Mouse (Mus musculus) forebrain, embryonic 16.5 days (tissue): ENCODE measurements around the gene Kcnh7. TPM values are rescaled to one million over a fixed set of nuclear protein-coding genes. Genes with fewer than 3 reads are reported as not detected.

Experiments used
- ATAC-seq: fragments of 200-750 bp; cut with Nextera tagmentation; 2 replicates; pipeline ENCODE4 v1.8.0; 2017; ENCODE audit warnings: mild to moderate bottlenecking, moderate library complexity
- H3K27ac ChIP-seq: fragments of 300-500 bp; sonication (generic); 2 replicates; pipeline ENCODE4 v1.5.1; 2014; ENCODE audit warnings: low read length, control low read depth
- H3K27me3 ChIP-seq: fragments of 300-500 bp; sonication (generic); replicated peaks from 2 replicates; pipeline ENCODE4 v1.6.1; 2014; ENCODE audit warnings: low read length; ENCODE audit not compliant: control insufficient read depth, insufficient read depth
- H3K36me3 ChIP-seq: fragments of 300-500 bp; sonication (generic); 2 replicates; pipeline ENCODE4 v1.6.1; 2014; ENCODE audit not compliant: control insufficient read depth, insufficient read depth
- H3K4me1 ChIP-seq: fragments of 300-500 bp; sonication (generic); replicated peaks from 2 replicates; pipeline ENCODE4 v1.6.1; 2014; ENCODE audit warnings: low read length; ENCODE audit not compliant: control insufficient read depth, insufficient read depth
- H3K4me2 ChIP-seq: fragments of 300-500 bp; sonication (generic); 2 replicates; pipeline ENCODE4 v1.6.1; 2014; ENCODE audit warnings: mild to moderate bottlenecking, low read length, control low read depth
- H3K4me3 ChIP-seq: fragments of 300-500 bp; sonication (generic); replicated peaks from 2 replicates; pipeline ENCODE4 v1.5.1; 2014; ENCODE audit warnings: mild to moderate bottlenecking, low read length, control low read depth
- H3K9ac ChIP-seq: fragments of 300-500 bp; sonication (generic); replicated peaks from 2 replicates; pipeline ENCODE4 v1.6.1; 2014; ENCODE audit warnings: low read depth, low read length, control low read depth
- H3K9me3 ChIP-seq: fragments of 300-500 bp; sonication (generic); 2 replicates; pipeline ENCODE4 v1.6.1; 2016; ENCODE audit warnings: low read length; ENCODE audit not compliant: control insufficient read depth
- WGBS: fragments of 180-500 bp; shearing (Covaris S2); extraction: QIAGEN DNeasy Blood & Tissue Kit; methylation state at CpG from one replicate; pipeline ENCODE4 v1.1.7; 2014; 5-methylcytosine and 5-hydroxymethylcytosine counted together
- polyA plus RNA-seq: library from polyadenylated mRNA; unstranded; fragments of >200 nt; fragmentation: Nextera tagmentation; extraction: Ambion mirVana; gene quantifications from 2 replicates; pipeline ENCODE4 v1.2.1, GENCODE M21; 2015

The Kcnh7 gene
- 9.7 and 14.1 TPM in 2 replicates for polyA plus RNA-seq

GRCm38 (mm10) chr2:63183563-63184545 is at the start of gene Kcnh7:
Kcnh7 (minus strand) TSS chr2:63184287.
- Histone ChIP-seq H3K27ac (peak within 1 kb of the TSS; percentile 86), H3K4me2 (peak within 1 kb of the TSS; percentile 63), H3K4me1 (peaks cover 9% of the 10 kb centered on the region; the same call in 1 of the 2 replicates), H3K9me3 (no peaks in the 10 kb centered on the region), H3K9ac (peak within 1 kb of the TSS; percentile 88), H3K27me3 (no peaks in the 10 kb centered on the region), H3K36me3 (no peaks in the 10 kb centered on the region), H3K4me3 (peak within 1 kb of the TSS; percentile 78)
- ATAC-seq = peak; percentile 83
- under 1% methylated on average over 48 of the region's 49 CpGs for WGBS

- Histone ChIP-seq H3K4me3 (no peak overlapping the region), H3K36me3 (no peaks in the 10 kb centered on the region), H3K27ac (no peak overlapping the region), H3K4me1 (no peaks in the 10 kb centered on the region; the same call in 1 of the 2 replicates), H3K9me3 (no peaks in the 10 kb centered on the region), H3K27me3 (no peaks in the 10 kb centered on the region), H3K4me2 (no peak overlapping the region), H3K9ac (no peak overlapping the region)
- WGBS = 22% methylated on average over 3 of the region's 3 CpGs
- peak; percentile 93 for ATAC-seq
Measured at GRCm38 (mm10) chr2:63207435-63207834, 23.3 kb upstream of the Kcnh7 start.

- H3K36me3 ChIP-seq = no peaks in the 10 kb centered on the region
- H3K27ac ChIP-seq = no peak overlapping the region
- H3K9me3 ChIP-seq = no peaks in the 10 kb centered on the region
- no peaks in the 10 kb centered on the region for H3K27me3 ChIP-seq
- no peak overlapping the region for H3K4me2 ChIP-seq
- H3K4me1 ChIP-seq = peaks cover 9% of the 10 kb centered on the region; the same call in 1 of the 2 replicates
- no peak overlapping the region for H3K4me3 ChIP-seq
- no peak for ATAC-seq
- WGBS = 7% methylated on average over 2 of the region's 2 CpGs
- H3K9ac ChIP-seq = no peak overlapping the region
Measured at GRCm38 (mm10) chr2:63186014-63186413, 1.9 kb upstream of the Kcnh7 start.

GRCm38 (mm10) chr2:63184551-63185430 is 704 bp upstream of the Kcnh7 start:
- ATAC-seq = peak; percentile 86
- peak overlapping the region; percentile 78 for H3K4me3 ChIP-seq
- WGBS = 1% methylated on average over 15 of the region's 15 CpGs
- no peaks in the 10 kb centered on the region for H3K9me3 ChIP-seq
- peak overlapping the region; percentile 88 for H3K9ac ChIP-seq
- H3K36me3 ChIP-seq = no peaks in the 10 kb centered on the region
- H3K27ac ChIP-seq = peak overlapping the region; percentile 86
- H3K4me1 ChIP-seq = peaks cover 9% of the 10 kb centered on the region; the same call in 1 of the 2 replicates
- H3K4me2 ChIP-seq = peak overlapping the region; percentile 63
- H3K27me3 ChIP-seq = no peaks in the 10 kb centered on the region

GRCm38 (mm10) chr2:63153701-63154100 is 30.4 kb downstream of the Kcnh7 start:
- H3K4me3 ChIP-seq = no peak overlapping the region
- no peaks in the 10 kb centered on the region for H3K36me3 ChIP-seq
- H3K27ac ChIP-seq = no peak overlapping the region
- no peak for ATAC-seq
- H3K9ac ChIP-seq = no peak overlapping the region
- no peaks in the 10 kb centered on the region for H3K4me1 ChIP-seq
- H3K27me3 ChIP-seq = no peaks in the 10 kb centered on the region
- no peaks in the 10 kb centered on the region for H3K9me3 ChIP-seq
- no peak overlapping the region for H3K4me2 ChIP-seq

- WGBS = 75% methylated on average over 2 of the region's 2 CpGs
- no peak overlapping the region for H3K4me2 ChIP-seq
- H3K27me3 ChIP-seq = no peaks in the 10 kb centered on the region
- H3K27ac ChIP-seq = no peak overlapping the region
- no peak for ATAC-seq
- H3K4me3 ChIP-seq = no peak overlapping the region
- H3K36me3 ChIP-seq = no peaks in the 10 kb centered on the region
- H3K9me3 ChIP-seq = no peaks in the 10 kb centered on the region
- peaks cover 5% of the 10 kb centered on the region; the same call in 1 of the 2 replicates for H3K4me1 ChIP-seq
- no peak overlapping the region for H3K9ac ChIP-seq
Measured at GRCm38 (mm10) chr2:63127762-63128516, 56.1 kb downstream of the Kcnh7 start.

- H3K27ac ChIP-seq = no peak overlapping the region
- WGBS = 73% methylated on average over 3 of the region's 3 CpGs
- no peak overlapping the region for H3K4me3 ChIP-seq
- H3K4me1 ChIP-seq = peaks cover 20% of the 10 kb centered on the region
- ATAC-seq = no peak
- no peaks in the 10 kb centered on the region for H3K36me3 ChIP-seq
- no peaks in the 10 kb centered on the region for H3K9me3 ChIP-seq
- no peaks in the 10 kb centered on the region for H3K27me3 ChIP-seq
- H3K4me2 ChIP-seq = no peak overlapping the region
- no peak overlapping the region for H3K9ac ChIP-seq
Measured at GRCm38 (mm10) chr2:63120316-63120715, 63.8 kb downstream of the Kcnh7 start.

- WGBS = 24% methylated on average over 4 of the region's 4 CpGs
- H3K4me3 ChIP-seq = no peak overlapping the region
Measured at GRCm38 (mm10) chr2:63117209-63118193, 66.6 kb downstream of the Kcnh7 start.

More at GRCm38 (mm10) chr2:63117209-63118193, 66.6 kb downstream of the Kcnh7 start:
- Histone ChIP-seq H3K27ac (peak overlapping the region; percentile 73), H3K9me3 (no peaks in the 10 kb centered on the region; the same call in 1 of the 2 replicates), H3K4me2 (peak overlapping the region; percentile 29), H3K9ac (no peak overlapping the region), H3K27me3 (no peaks in the 10 kb centered on the region), H3K4me1 (peaks cover 16% of the 10 kb centered on the region), H3K36me3 (no peaks in the 10 kb centered on the region)
- peak; percentile 91 for ATAC-seq
